Mouse (Mus musculus) hindbrain, postnatal 0 days (tissue): ENCODE measurements at regions not wholly inside any gene's neighbourhood (a gene's known extent, or its start where the extent isn't known, plus 50 kb on each side); places are given as distances from the start of the nearest gene placed in this dataset.
"Not testable (repeated sequence)": the region's sequence is repeated elsewhere in the genome, so short reads cannot be mapped to it uniquely, and the experiment has no call there.

ENCODE experiments used
- ATAC-seq: fragments of 200-750 bp; cut with Nextera tagmentation; 2 replicates; pipeline ENCODE4 v1.8.0; 2017; ENCODE audit warnings: mild to moderate bottlenecking, moderate TSS enrichment, moderate library complexity
- DNase-seq: peaks from one replicate; pipeline ENCODE4 v3.0.0-alpha.2; 2015; ENCODE audit warnings: low spot score
- H3K27ac ChIP-seq: fragments of 300-500 bp; sonication (generic); 2 replicates; pipeline ENCODE4 v1.5.1; 2014; ENCODE audit warnings: mild to moderate bottlenecking
- H3K27me3 ChIP-seq: fragments of 300-500 bp; sonication (generic); 2 replicates; pipeline ENCODE4 v1.6.1; 2014; ENCODE audit warnings: low read length, mixed read lengths; ENCODE audit not compliant: insufficient read depth
- H3K36me3 ChIP-seq: fragments of 300-500 bp; sonication (generic); 2 replicates; pipeline ENCODE4 v1.6.1; 2014; ENCODE audit warnings: low read length, mixed read lengths; ENCODE audit not compliant: insufficient read depth
- H3K4me1 ChIP-seq: fragments of 300-500 bp; sonication (generic); 2 replicates; pipeline ENCODE4 v1.6.1; 2014; ENCODE audit warnings: antibody characterized with exemption, low read length, mixed read lengths; ENCODE audit not compliant: insufficient read depth
- H3K4me2 ChIP-seq: fragments of 300-500 bp; sonication (generic); 2 replicates; pipeline ENCODE4 v1.6.1; 2014; ENCODE audit warnings: low read depth, mild to moderate bottlenecking, low read length, moderate library complexity, mixed read lengths
- H3K4me3 ChIP-seq: fragments of 300-500 bp; sonication (generic); 2 replicates; pipeline ENCODE4 v1.5.1; 2014; ENCODE audit warnings: low read length
- H3K9ac ChIP-seq: fragments of 300-500 bp; sonication (generic); replicated peaks from 2 replicates; pipeline ENCODE4 v1.6.1; 2014; ENCODE audit warnings: mild to moderate bottlenecking, low read length, moderate library complexity, mixed read lengths
- H3K9me3 ChIP-seq: fragments of 300-500 bp; sonication (generic); 2 replicates; pipeline ENCODE4 v1.6.1; 2016; ENCODE audit warnings: low read length, mixed read lengths
- CTCF ChIP-seq: IDR thresholded peaks from 2 replicates; pipeline ENCODE4 v1.5.1; 2016; ENCODE audit warnings: antibody characterized with exemption, control low read depth, low read depth
- WGBS: fragments of 180-500 bp; shearing (Covaris S2); extraction: QIAGEN DNeasy Blood & Tissue Kit; methylation state at CpG from one replicate; pipeline ENCODE4 v1.1.7; 2014; 5-methylcytosine and 5-hydroxymethylcytosine counted together

GRCm38 (mm10) chr6:95058017-95058416 lies 59.0 kb upstream of the Kbtbd8 start:
- H3K4me3 ChIP-seq, result no peak overlapping the region
- H3K4me1 ChIP-seq, result no peaks in the 10 kb centered on the region
- no peaks in the 10 kb centered on the region for H3K27me3 ChIP-seq
- H3K9me3 ChIP-seq, result no peaks in the 10 kb centered on the region
- ATAC-seq, result 0 out of 2 replicates have a peak, but pooled peaks have one; percentile 29
- DNase-seq, result peak; percentile 86
- H3K27ac ChIP-seq, result no peak overlapping the region
- H3K9ac ChIP-seq, result no peak overlapping the region
- H3K36me3 ChIP-seq, result no peaks in the 10 kb centered on the region
- peak; percentile 84 for TF ChIP-seq CTCF
- H3K4me2 ChIP-seq, result no peak overlapping the region
- 57% methylated on average over 4 of the region's 4 CpGs for WGBS

GRCm38 (mm10) chr6:95056222-95056621 lies 60.8 kb upstream of the Kbtbd8 start:
- H3K9me3 ChIP-seq, result no peaks in the 10 kb centered on the region
- TF ChIP-seq CTCF, result no peak
- no peak for ATAC-seq
- H3K4me3 ChIP-seq, result no peak overlapping the region
- no peaks in the 10 kb centered on the region for H3K4me1 ChIP-seq
- DNase-seq, result no peak
- no peaks in the 10 kb centered on the region for H3K27me3 ChIP-seq
- no peak overlapping the region for H3K9ac ChIP-seq
- no peak overlapping the region for H3K4me2 ChIP-seq
- H3K36me3 ChIP-seq, result no peaks in the 10 kb centered on the region
- 96% methylated on average over 2 of the region's 2 CpGs for WGBS
- H3K27ac ChIP-seq, result no peak overlapping the region

- Histone ChIP-seq H3K4me3 (no peak overlapping the region), H3K27ac (no peak overlapping the region), H3K9ac (no peak overlapping the region), H3K36me3 (no peaks in the 10 kb centered on the region), H3K4me2 (no peak overlapping the region), H3K27me3 (no peaks in the 10 kb centered on the region), H3K4me1 (no peaks in the 10 kb centered on the region), H3K9me3 (no peaks in the 10 kb centered on the region)
- no peak for TF ChIP-seq CTCF
- 77% methylated on average over 9 of the region's 9 CpGs for WGBS
- DNase-seq, result no peak
- ATAC-seq, result no peak
Measured at GRCm38 (mm10) chr6:95053717-95054382, 63.2 kb upstream of the Kbtbd8 start.

- DNase-seq, H3K27me3 ChIP-seq, H3K27ac ChIP-seq, H3K9me3 ChIP-seq, ATAC-seq, H3K36me3 ChIP-seq, H3K4me3 ChIP-seq, H3K4me1 ChIP-seq, H3K9ac ChIP-seq, H3K4me2 ChIP-seq: not testable (repeated sequence)
- WGBS, result 24% methylated on average over 6 of the region's 10 CpGs
Measured at GRCm38 (mm10) chr6:95041351-95041750, 75.7 kb upstream of the Kbtbd8 start.

- H3K9ac ChIP-seq, result no peak overlapping the region
- H3K27me3 ChIP-seq, result no peaks in the 10 kb centered on the region
- 0 out of 2 replicates have a peak, but pooled peaks cover 3% of the 10 kb centered on the region for H3K4me1 ChIP-seq
- no peak for ATAC-seq
- no peaks in the 10 kb centered on the region for H3K36me3 ChIP-seq
- DNase-seq, result peak; percentile 25
- 25% methylated on average over 4 of the region's 4 CpGs for WGBS
- no peak overlapping the region for H3K4me2 ChIP-seq
- no peak for TF ChIP-seq CTCF
- no peak overlapping the region for H3K4me3 ChIP-seq
- no peaks in the 10 kb centered on the region for H3K9me3 ChIP-seq
- no peak overlapping the region for H3K27ac ChIP-seq
Measured at GRCm38 (mm10) chr6:95024239-95024638, 92.8 kb upstream of the Kbtbd8 start.

- no peaks in the 10 kb centered on the region for H3K27me3 ChIP-seq
- no peaks in the 10 kb centered on the region for H3K9me3 ChIP-seq
- H3K36me3 ChIP-seq, result no peaks in the 10 kb centered on the region
- WGBS, result 27% methylated on average over 7 of the region's 7 CpGs
- no peak overlapping the region for H3K4me3 ChIP-seq
- no peak overlapping the region for H3K27ac ChIP-seq
- H3K4me1 ChIP-seq, result 0 out of 2 replicates have a peak, but pooled peaks cover 3% of the 10 kb centered on the region
- DNase-seq (peak; percentile 22), ATAC-seq (no peak)
- H3K9ac ChIP-seq, result no peak overlapping the region
- no peak for TF ChIP-seq CTCF
- H3K4me2 ChIP-seq, result no peak overlapping the region
Measured at GRCm38 (mm10) chr6:95021724-95022123, 95.3 kb upstream of the Kbtbd8 start.

GRCm38 (mm10) chr6:95017911-95018310 lies 99.1 kb upstream of the Kbtbd8 start:
- Histone ChIP-seq H3K27me3 (no peaks in the 10 kb centered on the region), H3K36me3 (no peaks in the 10 kb centered on the region), H3K4me1 (0 out of 2 replicates have a peak, but pooled peaks cover 3% of the 10 kb centered on the region), H3K4me2 (no peak overlapping the region), H3K9ac (no peak overlapping the region), H3K27ac (no peak overlapping the region), H3K9me3 (no peaks in the 10 kb centered on the region), H3K4me3 (no peak overlapping the region)
- DNase-seq, result no peak
- 15% methylated on average over 4 of the region's 4 CpGs for WGBS
- no peak for TF ChIP-seq CTCF
- ATAC-seq, result no peak
